In the genomic region with DNA sequence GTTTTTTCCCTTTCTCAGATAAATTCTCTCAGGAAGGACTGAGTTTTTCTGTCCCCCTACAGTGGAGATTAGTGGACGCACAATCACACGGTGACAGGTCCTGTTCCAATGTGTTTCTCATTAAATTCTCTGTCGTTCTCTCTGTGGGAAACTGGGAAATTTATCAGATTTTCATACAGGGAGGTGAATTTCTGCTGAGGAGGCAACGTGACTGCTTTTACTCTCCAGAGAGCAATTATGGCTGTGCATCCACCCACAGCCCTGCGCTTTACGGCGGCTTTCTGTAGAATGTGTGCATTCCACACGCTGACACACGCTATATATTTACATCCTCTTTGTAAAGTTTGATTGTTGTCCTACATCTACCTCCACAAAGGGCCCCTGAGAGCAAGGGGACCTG, we compare ENCODE assay signal across 22 mouse cellular contexts. TPM values are rescaled to one million over a fixed set of nuclear protein-coding genes. Genes with fewer than 3 reads are reported as not detected.
DNase-seq lines count a peak whose midpoint lies in the region; ATAC-seq lines count a peak whose summit lies in the region.
"Had no signal": no experiment of that assay in that cellular context is flagged by ENCODE, and none has a peak within 500 bp of the region (broad histone marks: within the 10 kb centered on the region; RNA-seq: fewer than 3 reads in every experiment).

No protein-coding gene starts in this region.

- H3K27ac ChIP-seq in neural tube, embryonic 11.5 days (ENCODE audit: low read depth, low read length), result no peak overlapping the region
- H3K27ac ChIP-seq in limb, embryonic 13.5 days, result no peak overlapping the region
- H3K27ac ChIP-seq in neural tube, embryonic 14.5 days (ENCODE audit: low read depth, low read length), result no peak overlapping the region
- no peak overlapping the region for H3K27ac ChIP-seq in forebrain, embryonic 11.5 days (ENCODE audit: low read depth, low read length)
- H3K27ac ChIP-seq: heart, adult 2 months; limb, embryonic 15.5 days; liver, embryonic 15.5 days; macrophage had no signal

- ATAC-seq in frontal cortex, adult (ENCODE audit: low TSS enrichment), result peak; percentile 81
- peak; percentile 23; the same call in 1 of the 2 replicates for ATAC-seq in neural tube, embryonic 11.5 days (ENCODE audit: insufficient read depth, low FRiP score, low TSS enrichment)
- ATAC-seq in limb, embryonic 13.5 days (ENCODE audit: low FRiP score, low read depth), result no peak
- 0 out of 2 replicates have a peak, but pooled peaks have one; percentile 33 for ATAC-seq in neural tube, embryonic 14.5 days (ENCODE audit: low read depth)
- no peak for ATAC-seq in forebrain, embryonic 11.5 days (replicated peaks; ENCODE audit: low FRiP score)
- ATAC-seq: intestine, embryonic 16.5 days had no signal

- H3K4me1 ChIP-seq in neural tube, embryonic 11.5 days (ENCODE audit: control insufficient read depth, insufficient read depth, low read length), result peaks cover 4% of the 10 kb centered on the region; the same call in 1 of the 2 replicates
- peaks cover 17% of the 10 kb centered on the region for H3K4me1 ChIP-seq in limb, embryonic 13.5 days
- peaks cover 11% of the 10 kb centered on the region; the same call in 1 of the 2 replicates for H3K4me1 ChIP-seq in neural tube, embryonic 14.5 days (ENCODE audit: control insufficient read depth, insufficient read depth, low read length)
- 0 out of 2 replicates have a peak, but pooled peaks cover 2% of the 10 kb centered on the region for H3K4me1 ChIP-seq in forebrain, embryonic 11.5 days (replicated peaks; ENCODE audit: control insufficient read depth, insufficient read depth, low read length)
- H3K4me1 ChIP-seq: liver, embryonic 15.5 days had no signal

- H3K27me3 ChIP-seq in neural tube, embryonic 11.5 days (ENCODE audit: control insufficient read depth, insufficient read depth, low read length), result no peaks in the 10 kb centered on the region
- H3K27me3 ChIP-seq in limb, embryonic 13.5 days, result peaks cover 17% of the 10 kb centered on the region; the same call in 1 of the 2 replicates
- no peaks in the 10 kb centered on the region for H3K27me3 ChIP-seq in neural tube, embryonic 14.5 days (ENCODE audit: control insufficient read depth, insufficient read depth, low read length)
- no peaks in the 10 kb centered on the region for H3K27me3 ChIP-seq in forebrain, embryonic 11.5 days (ENCODE audit: control insufficient read depth, insufficient read depth, low read length)
- H3K27me3 ChIP-seq: CH12.LX had no signal

- DNase-seq in frontal cortex, postnatal 25 days (ENCODE audit: low spot score in 2 of 2), result no peak
- DNase-seq in neural tube, embryonic 11.5 days (ENCODE audit: low spot score), result no peak
- DNase-seq in neural tube, embryonic 10.5 days (ENCODE audit: extremely low spot score, low spot score), result no peak
- no peak for DNase-seq in layer of hippocampus, adult 11-12 months (ENCODE audit: low spot score)
- DNase-seq in forebrain, embryonic 11.5 days (ENCODE audit: low spot score), result no peak
- DNase-seq: adrenal gland, postnatal 14 days; cerebellum, adult 2 months; cerebellum, postnatal 36 days; gastrocnemius, postnatal 10 days; heart, adult 2 months; heart, postnatal 36 days; kidney, postnatal 4 days; thymus, postnatal 14 days had no signal

- no peak overlapping the region for H3K4me3 ChIP-seq in neural tube, embryonic 11.5 days (ENCODE audit: low read depth, low read length)
- H3K4me3 ChIP-seq in limb, embryonic 13.5 days, result no peak overlapping the region
- no peak overlapping the region for H3K4me3 ChIP-seq in neural tube, embryonic 14.5 days (ENCODE audit: low read depth, low read length)
- H3K4me3 ChIP-seq in forebrain, embryonic 11.5 days (ENCODE audit: low read depth, low read length), result no peak overlapping the region
- H3K4me3 ChIP-seq: heart, adult 2 months; limb, embryonic 15.5 days; liver, embryonic 15.5 days had no signal

- H3K9ac ChIP-seq in neural tube, embryonic 11.5 days (ENCODE audit: low read length), result no peak overlapping the region
- H3K9ac ChIP-seq in limb, embryonic 13.5 days, result no peak overlapping the region
- peak overlapping the region; percentile 32; the same call in 1 of the 2 replicates for H3K9ac ChIP-seq in neural tube, embryonic 14.5 days (replicated peaks; ENCODE audit: low read depth, low read length)
- H3K9ac ChIP-seq in forebrain, embryonic 11.5 days (ENCODE audit: low read length), result no peak overlapping the region
- H3K9ac ChIP-seq: limb, embryonic 15.5 days; liver, embryonic 15.5 days had no signal

- no peaks in the 10 kb centered on the region for H3K36me3 ChIP-seq in neural tube, embryonic 11.5 days (ENCODE audit: control insufficient read depth, insufficient read depth, low read length)
- H3K36me3 ChIP-seq in limb, embryonic 13.5 days, result no peaks in the 10 kb centered on the region
- H3K36me3 ChIP-seq in neural tube, embryonic 14.5 days (ENCODE audit: control insufficient read depth, insufficient read depth, low read length), result no peaks in the 10 kb centered on the region
- no peaks in the 10 kb centered on the region for H3K36me3 ChIP-seq in forebrain, embryonic 11.5 days (ENCODE audit: control insufficient read depth, insufficient read depth, low read length)
- H3K36me3 ChIP-seq: limb, embryonic 15.5 days; liver, embryonic 15.5 days had no signal

- H3K9me3 ChIP-seq in neural tube, embryonic 11.5 days (ENCODE audit: control insufficient read depth, low read length), result no peaks in the 10 kb centered on the region
- H3K9me3 ChIP-seq in limb, embryonic 13.5 days, result no peaks in the 10 kb centered on the region
- no peaks in the 10 kb centered on the region for H3K9me3 ChIP-seq in neural tube, embryonic 14.5 days (ENCODE audit: control insufficient read depth, low read length)
- no peaks in the 10 kb centered on the region for H3K9me3 ChIP-seq in forebrain, embryonic 11.5 days (ENCODE audit: control insufficient read depth, low read length)
- H3K9me3 ChIP-seq: limb, embryonic 15.5 days; liver, embryonic 15.5 days had no signal

- 24% methylated on average over 9 of the region's 9 CpGs for WGBS in neural tube, embryonic 11.5 days
- WGBS in limb, embryonic 13.5 days, result 11% methylated on average over 9 of the region's 9 CpGs
- WGBS in neural tube, embryonic 14.5 days, result 22% methylated on average over 9 of the region's 9 CpGs
- WGBS in forebrain, embryonic 11.5 days, result 50% methylated on average over 9 of the region's 9 CpGs

- no peak overlapping the region for H3K4me2 ChIP-seq in neural tube, embryonic 11.5 days (ENCODE audit: low read depth)
- peak overlapping the region; percentile 2; the same call in 1 of the 2 replicates for H3K4me2 ChIP-seq in limb, embryonic 13.5 days (replicated peaks)
- H3K4me2 ChIP-seq in neural tube, embryonic 14.5 days (ENCODE audit: low read depth, low read length), result peak overlapping the region; percentile 12; the same call in 1 of the 2 replicates
- H3K4me2 ChIP-seq in forebrain, embryonic 11.5 days (ENCODE audit: low read depth, low read length, severe bottlenecking), result no peak overlapping the region
- H3K4me2 ChIP-seq: limb, embryonic 15.5 days; liver, embryonic 15.5 days had no signal

RNA-seq across cellular contexts. Expression of a gene that starts 28.0 kb away (rescaled TPM):
- 1.8 and 2.3 TPM in 2 replicates for polyA plus RNA-seq in neural tube, embryonic 11.5 days (2014; fragmentation: Nextera tagmentation; extraction: Ambion mirVana)
- 1.0 and 1.4 TPM in 2 replicates for polyA plus RNA-seq in limb, embryonic 13.5 days (2015; fragmentation: Nextera tagmentation; extraction: Ambion mirVana)
- 1.1 and 1.3 TPM in 2 replicates for polyA plus RNA-seq in neural tube, embryonic 14.5 days (2014; fragmentation: Nextera tagmentation; extraction: Ambion mirVana)
- polyA plus RNA-seq in forebrain, embryonic 11.5 days (2014; fragmentation: Nextera tagmentation; extraction: Ambion mirVana), result 0.16 and 0.32 TPM in 2 replicates
- polyA plus RNA-seq: heart, adult 2 months; macrophage; small intestine, adult 2 months had no signal

RNA-seq across cellular contexts. Expression of a gene that starts 47.1 kb away (rescaled TPM):
- polyA plus RNA-seq in neural tube, embryonic 11.5 days (2014; fragmentation: Nextera tagmentation; extraction: Ambion mirVana), result 0.39 TPM in 1 of 2 replicates, not detected in the other
- polyA plus RNA-seq in limb, embryonic 13.5 days (2015; fragmentation: Nextera tagmentation; extraction: Ambion mirVana), result 0.23 and 0.46 TPM in 2 replicates
- 0.86 and 1.8 TPM in 2 replicates for polyA plus RNA-seq in neural tube, embryonic 14.5 days (2014; fragmentation: Nextera tagmentation; extraction: Ambion mirVana)
- polyA plus RNA-seq in forebrain, embryonic 11.5 days (2014; fragmentation: Nextera tagmentation; extraction: Ambion mirVana), result 0.23 and 0.32 TPM in 2 replicates
- polyA plus RNA-seq: heart, adult 2 months; liver, embryonic 15.5 days; macrophage; small intestine, adult 2 months had no signal

Comparison
In these comparisons a context has a peak if more than half of its experiments do, and no peak if none do; other contexts are left out.
1. H3K4me2 ChIP-seq: peak in limb, embryonic 13.5 days (single experiment) and neural tube, embryonic 14.5 days (single experiment); none in neural tube, embryonic 11.5 days (single experiment) and forebrain, embryonic 11.5 days (single experiment).
2. ATAC-seq: peak in frontal cortex, adult (single experiment), neural tube, embryonic 11.5 days (single experiment) and neural tube, embryonic 14.5 days (single experiment); none in limb, embryonic 13.5 days (single experiment) and forebrain, embryonic 11.5 days (single experiment).